Mouse (Mus musculus) heart, postnatal 0 days (tissue): ENCODE results near the gene Tysnd1. TPM values are rescaled to one million over a fixed set of nuclear protein-coding genes. Genes with fewer than 3 reads are reported as not detected.

Source experiments
- ATAC-seq: fragments of 200-750 bp; cut with Nextera tagmentation; 2 replicates; pipeline ENCODE4 v1.8.0; 2017; ENCODE audit warnings: low read depth, moderate number of reproducible peaks, moderate library complexity; ENCODE audit not compliant: insufficient read depth
- DNase-seq: peaks from one replicate; pipeline ENCODE4 v3.0.0-alpha.2; 2016; ENCODE audit warnings: low spot score
- H3K27ac ChIP-seq: fragments of 300-500 bp; sonication (generic); 2 replicates; pipeline ENCODE4 v1.5.1; 2014; ENCODE audit warnings: low read depth, mild to moderate bottlenecking
- H3K27me3 ChIP-seq: fragments of 300-500 bp; sonication (generic); 2 replicates; pipeline ENCODE4 v1.6.1; 2014; ENCODE audit warnings: low read length, mixed read lengths; ENCODE audit not compliant: control insufficient read depth, insufficient read depth
- H3K36me3 ChIP-seq: fragments of 300-500 bp; sonication (generic); replicated peaks from 2 replicates; pipeline ENCODE4 v1.6.1; 2014; ENCODE audit warnings: low read length, mixed read lengths; ENCODE audit not compliant: control insufficient read depth, insufficient read depth
- H3K4me1 ChIP-seq: fragments of 300-500 bp; sonication (generic); 2 replicates; pipeline ENCODE4 v1.6.1; 2014; ENCODE audit warnings: antibody characterized with exemption; ENCODE audit not compliant: control insufficient read depth, insufficient read depth
- H3K4me2 ChIP-seq: fragments of 300-500 bp; sonication (generic); 2 replicates; pipeline ENCODE4 v1.6.1; 2014; ENCODE audit warnings: low read depth, mild to moderate bottlenecking, low read length, moderate library complexity
- H3K4me3 ChIP-seq: fragments of 300-500 bp; sonication (generic); 2 replicates; pipeline ENCODE4 v1.5.1; 2014; ENCODE audit warnings: low read depth, low read length
- H3K9ac ChIP-seq: fragments of 300-500 bp; sonication (generic); replicated peaks from 2 replicates; pipeline ENCODE4 v1.6.1; 2014; ENCODE audit warnings: low read depth, low read length, mixed read lengths
- H3K9me3 ChIP-seq: fragments of 300-500 bp; sonication (generic); replicated peaks from 2 replicates; pipeline ENCODE4 v1.6.1; 2016; ENCODE audit warnings: low read length; ENCODE audit not compliant: control insufficient read depth
- CTCF ChIP-seq: IDR thresholded peaks from 2 replicates; pipeline ENCODE4 v1.5.1; 2016; ENCODE audit warnings: antibody characterized with exemption, control low read depth, low read depth
- EP300 ChIP-seq: IDR thresholded peaks from 2 replicates; pipeline ENCODE4 v1.6.1; 2016; ENCODE audit warnings: antibody characterized with exemption, low read depth
- WGBS: fragments of 180-500 bp; shearing (Covaris S2); extraction: QIAGEN DNeasy Blood & Tissue Kit; methylation state at CpG from one replicate; pipeline ENCODE4 v1.1.7; 2014; 5-methylcytosine and 5-hydroxymethylcytosine counted together
- polyA plus RNA-seq: library from polyadenylated mRNA; unstranded; fragments of >200 nt; fragmentation: Nextera tagmentation; extraction: Ambion mirVana; gene quantifications from 2 replicates; pipeline ENCODE4 v1.2.1, GENCODE M21; 2015
- total RNA-seq: library from RNA; depleted of rRNA; stranded (reverse); fragments of >200 nt; gene quantifications from 2 replicates; pipeline ENCODE4 v1.2.3, GENCODE M21; 2014; ENCODE audit warnings: low replicate concordance

The Tysnd1 gene
- total and polyA plus RNA-seq, 2 experiments from 2014 or later, result 14.5 to 53.0 TPM

DNA sequence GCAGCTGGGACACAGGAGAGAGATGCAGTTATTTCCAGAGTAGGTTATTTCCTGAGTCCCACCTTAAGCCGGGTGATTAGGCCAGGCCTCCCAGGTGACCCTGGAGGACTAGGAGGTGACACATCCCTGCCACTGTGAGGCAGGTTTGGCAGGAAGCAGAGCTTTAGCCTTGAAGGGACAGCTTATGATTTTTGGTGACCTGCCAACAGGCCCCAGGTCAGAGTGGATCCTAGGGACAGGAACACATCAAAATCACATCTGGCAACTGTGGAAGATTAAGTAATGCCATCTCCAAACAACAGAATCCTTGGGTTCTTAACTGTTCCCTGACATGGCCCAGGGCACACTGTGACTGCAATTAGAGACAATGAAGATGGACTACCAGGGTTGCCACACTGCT is 46.0 kb downstream of the Tysnd1 start:
- ATAC-seq (no peak), DNase-seq (no peak)
- Histone ChIP-seq H3K4me2 (no peak overlapping the region), H3K27ac (no peak overlapping the region), H3K9me3 (no peaks in the 10 kb centered on the region; the same call in 1 of the 2 replicates), H3K36me3 (peaks cover 55% of the 10 kb centered on the region), H3K27me3 (no peaks in the 10 kb centered on the region), H3K4me3 (no peak overlapping the region), H3K9ac (no peak overlapping the region), H3K4me1 (no peaks in the 10 kb centered on the region)
- WGBS, result 59% methylated on average over 1 of the region's 1 CpGs
- TF ChIP-seq EP300 (no peak), CTCF (no peak)

DNA sequence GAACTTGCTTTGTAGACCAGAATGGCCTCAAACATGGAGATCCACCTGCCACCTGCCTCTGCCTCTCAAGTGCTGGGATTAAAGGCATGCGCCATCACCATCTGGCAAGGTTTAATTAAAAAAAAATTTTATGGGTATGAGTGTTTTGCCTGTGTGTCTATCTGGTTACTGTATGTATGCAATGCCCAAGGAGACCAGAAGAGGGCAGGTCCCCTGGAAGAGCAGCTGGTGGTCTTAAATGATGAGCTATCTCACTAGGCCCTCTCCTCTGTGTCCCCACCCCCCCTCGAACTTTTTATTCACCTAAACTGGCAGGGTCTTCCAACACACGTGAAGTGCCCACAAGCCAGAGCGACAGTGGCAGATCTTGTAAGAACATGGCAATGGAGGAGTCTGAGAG is 46.6 kb downstream of the Tysnd1 start:
- WGBS, result 79% methylated on average over 4 of the region's 4 CpGs
- H3K4me2 ChIP-seq, result no peak overlapping the region
- no peak for ATAC-seq
- H3K4me1 ChIP-seq, result no peaks in the 10 kb centered on the region
- H3K27me3 ChIP-seq, result no peaks in the 10 kb centered on the region
- H3K27ac ChIP-seq, result no peak overlapping the region
- H3K36me3 ChIP-seq, result peaks cover 60% of the 10 kb centered on the region
- no peak overlapping the region for H3K9ac ChIP-seq
- H3K9me3 ChIP-seq, result no peaks in the 10 kb centered on the region; the same call in 1 of the 2 replicates
- TF ChIP-seq CTCF, result no peak
- TF ChIP-seq EP300, result no peak
- H3K4me3 ChIP-seq, result no peak overlapping the region
- DNase-seq, result no peak

- TF ChIP-seq EP300, result no peak
- no peak for TF ChIP-seq CTCF
- Histone ChIP-seq H3K4me3 (no peak overlapping the region), H3K4me2 (no peak overlapping the region), H3K9ac (no peak overlapping the region), H3K27ac (no peak overlapping the region), H3K9me3 (no peaks in the 10 kb centered on the region; the same call in 1 of the 2 replicates), H3K27me3 (no peaks in the 10 kb centered on the region), H3K36me3 (peaks cover 62% of the 10 kb centered on the region), H3K4me1 (no peaks in the 10 kb centered on the region)
- DNase-seq, result no peak
- WGBS, result 89% methylated on average over 8 of the region's 8 CpGs
- no peak for ATAC-seq
Observed at GRCm38 (mm10) chr10:61742336-61742735, 47.0 kb downstream of the Tysnd1 start.

- Histone ChIP-seq H3K4me2 (no peak overlapping the region), H3K27me3 (no peaks in the 10 kb centered on the region), H3K36me3 (peaks cover 61% of the 10 kb centered on the region), H3K4me1 (no peaks in the 10 kb centered on the region), H3K27ac (no peak overlapping the region), H3K9me3 (no peaks in the 10 kb centered on the region; the same call in 1 of the 2 replicates), H3K4me3 (no peak overlapping the region), H3K9ac (no peak overlapping the region)
- ATAC-seq (no peak), DNase-seq (no peak)
- WGBS, result 89% methylated on average over 4 of the region's 4 CpGs
- no peak for TF ChIP-seq EP300
- TF ChIP-seq CTCF, result peak; percentile 37
Observed at GRCm38 (mm10) chr10:61745133-61745532, 49.8 kb downstream of the Tysnd1 start.

DNA sequence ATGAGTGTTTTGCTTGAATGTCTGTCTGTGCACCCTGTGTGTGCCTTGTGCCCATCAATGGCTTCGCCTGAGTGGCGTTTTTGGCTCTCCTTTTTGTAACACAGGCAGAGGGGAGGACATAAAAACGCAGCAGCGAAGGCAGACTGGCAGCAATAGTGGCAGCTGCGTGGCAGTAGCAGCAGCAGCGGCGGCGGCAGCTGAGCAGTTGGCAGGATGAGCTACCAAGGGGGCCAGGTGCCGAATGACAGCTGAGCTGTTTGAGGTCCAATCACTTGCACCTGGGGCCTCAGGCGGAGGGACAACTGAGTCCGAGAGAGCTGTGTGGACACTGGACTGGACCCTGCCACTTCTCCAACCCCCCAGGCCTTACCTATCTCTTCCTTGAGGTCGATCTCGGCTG is 52.0 kb downstream of the Tysnd1 start:
- H3K27me3 ChIP-seq, result no peaks in the 10 kb centered on the region
- WGBS, result 94% methylated on average over 13 of the region's 13 CpGs
- H3K4me3 ChIP-seq, result no peak overlapping the region
- H3K9ac ChIP-seq, result no peak overlapping the region
- H3K36me3 ChIP-seq, result peaks cover 50% of the 10 kb centered on the region
- no peak for ATAC-seq
- H3K9me3 ChIP-seq, result no peaks in the 10 kb centered on the region; the same call in 1 of the 2 replicates
- no peak overlapping the region for H3K27ac ChIP-seq
- no peak for DNase-seq
- no peak overlapping the region for H3K4me2 ChIP-seq
- no peaks in the 10 kb centered on the region; the same call in 1 of the 2 replicates for H3K4me1 ChIP-seq
- TF ChIP-seq EP300 (no peak), CTCF (no peak)

DNA sequence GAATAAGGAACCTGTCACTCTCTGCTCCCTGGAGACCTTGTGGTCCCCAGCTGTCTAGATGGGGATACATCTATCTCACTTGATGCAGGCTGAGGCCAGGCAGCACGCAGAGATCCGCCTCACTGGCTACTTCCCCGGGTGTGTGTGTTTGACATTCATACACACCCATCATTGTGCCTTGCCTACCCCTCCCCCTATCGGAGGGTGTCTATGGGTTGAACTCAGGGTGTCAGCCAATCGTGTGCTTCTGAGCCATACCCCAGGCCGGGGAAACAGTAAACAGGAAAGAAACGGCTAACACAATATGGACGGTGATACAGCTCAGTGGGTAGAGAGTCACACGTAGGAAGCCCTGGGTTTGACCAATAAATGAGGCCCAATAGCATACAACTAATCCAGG is 54.7 kb downstream of the Tysnd1 start:
- no peaks in the 10 kb centered on the region; the same call in 1 of the 2 replicates for H3K4me1 ChIP-seq
- no peak overlapping the region for H3K4me2 ChIP-seq
- no peak overlapping the region for H3K9ac ChIP-seq
- no peak overlapping the region for H3K27ac ChIP-seq
- TF ChIP-seq CTCF, result no peak
- no peak for TF ChIP-seq EP300
- H3K27me3 ChIP-seq, result no peaks in the 10 kb centered on the region
- no peak overlapping the region for H3K4me3 ChIP-seq
- ATAC-seq, result no peak
- no peaks in the 10 kb centered on the region; the same call in 1 of the 2 replicates for H3K9me3 ChIP-seq
- DNase-seq, result no peak
- peaks cover 46% of the 10 kb centered on the region for H3K36me3 ChIP-seq
- WGBS, result 87% methylated on average over 9 of the region's 9 CpGs
